23 mouse cellular contexts compared by ENCODE assay signal in the genomic region with DNA sequence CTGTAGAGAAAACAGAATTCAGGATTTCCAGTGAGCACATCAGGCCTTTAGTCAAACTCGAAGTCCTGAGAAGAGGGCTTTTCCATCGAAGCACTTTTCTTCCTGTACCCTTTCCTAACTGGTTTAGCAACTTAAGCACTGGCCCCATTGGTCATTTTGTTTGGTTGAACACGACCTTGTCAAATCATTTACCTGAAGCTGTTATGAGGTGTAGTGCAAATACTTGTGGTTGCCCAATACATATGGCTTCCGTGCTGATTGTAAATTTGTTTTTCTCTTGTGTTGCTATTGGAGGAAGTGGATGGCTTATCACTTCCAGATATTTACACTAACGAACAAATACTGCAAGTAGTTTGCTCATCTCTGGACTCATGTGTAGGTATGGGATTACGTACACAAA. TPM values are rescaled to one million over a fixed set of nuclear protein-coding genes. Genes with fewer than 3 reads are reported as not detected.
A peak's percentile ranks its signal among the peaks of the same experiment; 100 is the strongest.
DNase-seq lines count a peak whose midpoint lies in the region; ATAC-seq and TF ChIP-seq lines count a peak whose summit lies in the region.
"Had no signal": no experiment of that assay in that cellular context is flagged by ENCODE, and none has a peak within 500 bp of the region (broad histone marks: within the 10 kb centered on the region; RNA-seq: fewer than 3 reads in every experiment).

No protein-coding gene starts in this region.

- no peak overlapping the region for H3K9ac ChIP-seq in liver, postnatal 0 days (replicated peaks)
- H3K9ac ChIP-seq: forebrain, postnatal 0 days; heart, embryonic 12.5 days; hindbrain, embryonic 12.5 days; kidney, embryonic 15.5 days; limb, embryonic 15.5 days had no signal

- H3K9me3 ChIP-seq in liver, postnatal 0 days (ENCODE audit: low read length), result no peaks in the 10 kb centered on the region
- H3K9me3 ChIP-seq: forebrain, embryonic 10.5 days; heart, embryonic 12.5 days; hindbrain, embryonic 12.5 days; kidney, embryonic 15.5 days; limb, embryonic 15.5 days had no signal

- no peak for TF ChIP-seq POLR2A in lung, adult 2 months (IDR thresholded peaks at IDR 0.05; ENCODE audit: borderline replicate concordance, extremely low read depth, low read depth, low read length)

- WGBS in lung, adult 2 months, result 35% methylated on average over 6 of the region's 6 CpGs
- 44% methylated on average over 6 of the region's 6 CpGs for WGBS in liver, postnatal 0 days (ENCODE audit: insufficient replicate concordance)

- peaks cover 8% of the 10 kb centered on the region for H3K4me1 ChIP-seq in lung, adult 2 months (ENCODE audit: control insufficient read depth, insufficient read depth, low read length)
- H3K4me1 ChIP-seq in liver, postnatal 0 days (ENCODE audit: insufficient read depth), result no peaks in the 10 kb centered on the region
- H3K4me1 ChIP-seq: forebrain, embryonic 10.5 days; hindbrain, embryonic 12.5 days had no signal

- H3K27me3 ChIP-seq in liver, postnatal 0 days (ENCODE audit: insufficient read depth, low read length), result peaks cover 26% of the 10 kb centered on the region
- H3K27me3 ChIP-seq: CH12.LX; heart, embryonic 12.5 days; hindbrain, embryonic 12.5 days; kidney, embryonic 15.5 days; limb, embryonic 15.5 days had no signal

- no peak for TF ChIP-seq CTCF in lung, adult 2 months (IDR thresholded peaks at IDR 0.05; ENCODE audit: insufficient read depth, low read length)
- TF ChIP-seq CTCF in liver, postnatal 0 days (IDR thresholded peaks at IDR 0.05; ENCODE audit: low read depth), result no peak

- H3K27ac ChIP-seq in liver, postnatal 0 days (ENCODE audit: low read depth), result no peak overlapping the region
- H3K27ac ChIP-seq: forebrain, embryonic 10.5 days; hindbrain, embryonic 12.5 days; kidney, embryonic 15.5 days; limb, embryonic 15.5 days had no signal

- ATAC-seq in liver, postnatal 0 days, result peak; percentile 82
- ATAC-seq: forebrain, postnatal 0 days; midbrain, embryonic 16.5 days had no signal

- H3K36me3 ChIP-seq in liver, postnatal 0 days (replicated peaks; ENCODE audit: insufficient read depth, low read length), result no peaks in the 10 kb centered on the region
- H3K36me3 ChIP-seq: forebrain, embryonic 10.5 days; heart, embryonic 12.5 days; hindbrain, embryonic 12.5 days; kidney, embryonic 15.5 days; limb, embryonic 15.5 days had no signal

- H3K4me2 ChIP-seq in liver, postnatal 0 days (ENCODE audit: low read depth, low read length), result no peak overlapping the region
- H3K4me2 ChIP-seq: heart, embryonic 12.5 days; hindbrain, embryonic 12.5 days; kidney, embryonic 15.5 days; limb, embryonic 15.5 days had no signal

- TF ChIP-seq EP300 in liver, postnatal 0 days (IDR thresholded peaks at IDR 0.05; ENCODE audit: low read depth), result no peak

- no peak overlapping the region for H3K4me3 ChIP-seq in lung, adult 2 months (replicated peaks; ENCODE audit: extremely low read depth, low read depth, low read length)
- H3K4me3 ChIP-seq in liver, postnatal 0 days (ENCODE audit: low read depth, low read length), result no peak overlapping the region
- H3K4me3 ChIP-seq: forebrain, embryonic 10.5 days; heart, embryonic 12.5 days; hindbrain, embryonic 12.5 days; kidney, embryonic 15.5 days; limb, embryonic 15.5 days had no signal

- DNase-seq in lung, adult 18-20 months, result peak; percentile 24 to 73
- DNase-seq in lung, adult 2 months, result no peak
- DNase-seq in liver, postnatal 0 days, result no peak
- DNase-seq in lung, postnatal 25 days (ENCODE audit: low spot score), result peak; percentile 81
- DNase-seq in gastrocnemius, postnatal 4 days (ENCODE audit: low spot score in 2 of 2), result no peak
- no peak for DNase-seq in natural killer cell, adult 2 months (ENCODE audit: low spot score in 2 of 2)
- no peak for DNase-seq in left cerebral cortex, adult 11 months (ENCODE audit: low spot score)
- DNase-seq in thymus, postnatal 4 days, result no peak
- DNase-seq: adrenal gland, postnatal 25 days; cerebellum, adult 11 months; cerebellum, postnatal 25 days; forebrain, postnatal 0 days; heart, postnatal 14 days; right cerebral cortex, postnatal 4 days; thymus, adult 2 months had no signal

RNA-seq across cellular contexts. Expression of a gene that starts 29.0 kb away (rescaled TPM):
- polyA plus RNA-seq in lung, adult 2 months (2012; rRNA removed), result 43.3 and 56.6 TPM in 2 replicates
- 2.1 and 2.2 TPM in 2 replicates for polyA plus RNA-seq in liver, postnatal 0 days (2015; fragmentation: Nextera tagmentation; extraction: Ambion mirVana)
- total RNA-seq in gastrocnemius, postnatal 4 days (2021), result 10 to 100 TPM; 13.9 to 15.5 TPM
- total RNA-seq: MEL had no signal

Comparison
In these comparisons a context has a peak if more than half of its experiments do, and no peak if none do; other contexts are left out.
1. DNase-seq: peak in lung, adult 18-20 months (2 of 2) and lung, postnatal 25 days (single experiment); none in lung, adult 2 months (single experiment), liver, postnatal 0 days (single experiment), gastrocnemius, postnatal 4 days (0 of 2), natural killer cell, adult 2 months (0 of 2), left cerebral cortex, adult 11 months (single experiment) and thymus, postnatal 4 days (single experiment).
2. RNA of a gene that starts 29.0 kb away (polyA plus RNA-seq): 43.3 to 56.6 TPM in lung, adult 2 months; 2.1 to 2.2 TPM in liver, postnatal 0 days; every median in the first group is over 10 times any median in the second.